Mouse (Mus musculus) small intestine, adult 2 months (tissue): Measurements from ENCODE around the gene Comtd1.

Source experiments
- CTCF ChIP-seq: fragments of 200-500 bp; IDR thresholded peaks from 2 replicates; pipeline ENCODE4 v1.5.1; 2012; ENCODE audit warnings: low read depth, mild to moderate bottlenecking, control low read depth, inconsistent platforms, low read length, moderate library complexity, mixed read lengths; ENCODE audit not compliant: insufficient replicate concordance, insufficient read length; ENCODE audit errors: extremely low read depth
- POLR2A ChIP-seq: fragments of 200-500 bp; IDR thresholded peaks from 2 replicates; pipeline ENCODE4 v1.6.1; 2012; ENCODE audit warnings: low read depth, mild to moderate bottlenecking, control low read depth, inconsistent platforms, low read length, moderate library complexity

GRCm38 (mm10) chr14:21801624-21802023 is 47.2 kb downstream of the Comtd1 start:
- TF ChIP-seq POLR2A (no peak), CTCF (no peak)
